Mouse (Mus musculus): ENCODE measurements around the gene Sav1. TPM values are rescaled to one million over a fixed set of nuclear protein-coding genes. Genes with fewer than 3 reads are reported as not detected.

Sav1 gene
- total RNA-seq (2021) = 10 to 100 TPM; 42.9 to 53.6 TPM
- long read RNA-seq, experiment 1, transcript Sav1-201 (5 exons, 2,524 nt) = major isoform, 21 of 27 reads
- long read RNA-seq, experiment 1, partial matches to known transcripts = 1 of 27 reads
- long read RNA-seq, experiment 1, other reads (novel, unspliced or antisense) = 3 of 27 reads
- long read RNA-seq, experiment 2, transcript Sav1-201 (5 exons, 2,524 nt) = major isoform, 29 of 39 reads
- long read RNA-seq, experiment 2, partial matches to known transcripts = 2 of 39 reads
- long read RNA-seq, experiment 2, other reads (novel, unspliced or antisense) = 6 of 39 reads

- peak; percentile 97 for DNase-seq
- H3K4me3 ChIP-seq = peak within 1 kb of the TSS; percentile 94
- H3K27ac ChIP-seq = peak within 1 kb of the TSS; percentile 91
- peak; percentile 33; the same call in 1 of the 2 replicates for TF ChIP-seq CTCF (IDR thresholded peaks at IDR 0.05)
- intact Hi-C loops (cut with DNase I) = loop anchor here (1.0 kb wide), 1 partner anchor 75 kb away; no protein-coding TSS in a partner anchor
Observed at GRCm38 (mm10) chr12:69986786-69987497, at the start of gene Sav1. Sav1 (minus strand) TSS chr12:69987002.

- TF ChIP-seq CTCF (IDR thresholded peaks at IDR 0.05) = no peak
- no peak for DNase-seq
- intact Hi-C loops (cut with DNase I) = no loop called here
- no peak overlapping the region for H3K4me3 ChIP-seq
- H3K27ac ChIP-seq = no peak overlapping the region
Observed at GRCm38 (mm10) chr12:70026233-70026632, 39.4 kb upstream of the Sav1 start.

DNA sequence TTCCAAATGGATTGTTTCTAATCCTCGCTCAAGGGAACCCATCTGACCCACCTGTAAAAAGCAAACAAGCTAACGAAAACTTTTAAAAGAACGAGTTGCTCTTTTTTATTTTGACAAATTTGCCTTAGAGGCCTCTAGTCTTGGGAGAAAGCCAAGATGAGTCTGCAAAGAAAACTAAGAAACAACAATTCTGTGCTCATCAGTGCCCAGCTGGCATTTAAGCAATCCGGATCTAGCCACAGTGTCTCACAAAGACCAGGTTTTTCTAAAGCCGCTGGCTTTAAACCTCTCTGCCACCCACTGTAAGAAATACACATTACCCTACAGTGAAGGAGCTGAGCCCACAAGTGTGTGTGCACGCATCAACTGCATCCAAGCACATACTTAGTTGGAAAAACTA is 38.6 kb upstream of the Sav1 start:
- TF ChIP-seq CTCF (IDR thresholded peaks at IDR 0.05) = no peak
- no peak for DNase-seq
- H3K27ac ChIP-seq = no peak overlapping the region
- intact Hi-C loops (cut with DNase I) = no loop called here
- H3K4me3 ChIP-seq = no peak overlapping the region

- no peak for TF ChIP-seq CTCF (IDR thresholded peaks at IDR 0.05)
- intact Hi-C loops (cut with DNase I) = no loop called here
- Histone ChIP-seq H3K4me3 (no peak overlapping the region), H3K27ac (no peak overlapping the region)
- DNase-seq = no peak
Observed at GRCm38 (mm10) chr12:70023580-70023979, 36.8 kb upstream of the Sav1 start.

DNA sequence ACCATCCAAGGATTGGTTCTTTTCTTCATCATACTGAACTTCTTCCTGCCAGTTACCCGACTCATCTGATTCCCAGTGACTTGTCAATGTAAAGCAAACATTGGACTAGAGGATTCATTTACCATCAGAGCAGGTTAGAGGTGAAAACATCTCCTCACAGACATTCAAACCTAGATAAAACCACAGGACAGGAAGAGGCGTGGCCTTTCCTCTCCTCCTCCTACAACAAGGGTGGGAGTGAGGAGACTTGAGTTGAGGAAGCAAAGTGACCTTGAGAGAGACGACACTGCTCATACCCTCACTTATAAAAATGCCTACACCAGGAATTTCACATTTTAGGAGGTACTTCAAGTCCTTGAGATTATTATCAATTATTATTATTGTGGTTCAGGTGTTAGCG is 31.4 kb upstream of the Sav1 start:
- no peak for DNase-seq
- TF ChIP-seq CTCF (IDR thresholded peaks at IDR 0.05) = no peak
- intact Hi-C loops (cut with DNase I) = loop anchor here (5.0 kb wide), 1 partner anchor 56 kb away; no protein-coding TSS in a partner anchor
- H3K4me3 ChIP-seq = no peak overlapping the region
- H3K27ac ChIP-seq = no peak overlapping the region

DNA sequence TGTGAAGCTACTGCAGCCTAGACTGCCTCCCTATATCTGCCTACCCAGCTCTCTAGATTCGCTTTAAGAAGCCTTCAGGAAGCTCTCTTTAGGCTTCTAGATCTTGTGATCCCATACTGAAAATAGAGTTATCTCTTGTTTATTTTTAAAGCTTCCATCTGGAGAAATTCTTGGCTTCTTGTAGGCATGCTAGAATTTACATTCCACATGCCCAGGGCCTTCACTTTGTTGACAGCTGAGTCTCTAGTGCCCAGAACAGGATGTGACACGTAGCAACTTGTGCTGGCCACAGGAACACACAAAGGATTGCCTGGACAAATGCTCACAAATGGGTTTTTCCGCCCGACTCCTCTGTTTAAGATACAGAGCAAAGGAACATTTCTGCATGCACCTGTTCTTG is 29.1 kb upstream of the Sav1 start:
- peak; percentile 19 for DNase-seq
- no peak overlapping the region for H3K4me3 ChIP-seq
- peak overlapping the region; percentile 75 for H3K27ac ChIP-seq
- no peak for TF ChIP-seq CTCF (IDR thresholded peaks at IDR 0.05)
- intact Hi-C loops (cut with DNase I) = loop anchor here (5.0 kb wide), 1 partner anchor 54 kb away; no protein-coding TSS in a partner anchor

DNA sequence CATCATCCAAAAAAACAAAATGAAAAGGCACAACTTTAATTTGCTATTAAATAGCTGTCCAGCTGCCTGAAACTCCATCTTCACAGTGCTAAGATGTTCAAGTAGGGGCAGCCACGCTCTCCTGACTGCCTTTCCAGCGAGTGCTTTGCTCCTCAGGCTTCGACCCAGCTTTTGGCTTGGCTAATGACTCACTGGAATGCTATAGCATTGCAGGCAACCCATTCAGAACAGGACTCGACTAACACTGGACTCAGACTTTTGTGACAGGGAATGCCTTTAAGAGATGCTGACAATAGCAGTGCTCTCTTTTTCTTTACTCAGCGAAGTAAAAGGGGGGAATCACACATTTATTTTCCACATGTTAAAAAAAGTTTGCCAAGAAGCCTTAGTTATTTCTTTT is 24.9 kb upstream of the Sav1 start:
- DNase-seq = peak; percentile 30
- intact Hi-C loops (cut with DNase I) = no loop called here
- Histone ChIP-seq H3K4me3 (no peak overlapping the region), H3K27ac (peak overlapping the region; percentile 72)
- TF ChIP-seq CTCF (IDR thresholded peaks at IDR 0.05) = no peak

DNA sequence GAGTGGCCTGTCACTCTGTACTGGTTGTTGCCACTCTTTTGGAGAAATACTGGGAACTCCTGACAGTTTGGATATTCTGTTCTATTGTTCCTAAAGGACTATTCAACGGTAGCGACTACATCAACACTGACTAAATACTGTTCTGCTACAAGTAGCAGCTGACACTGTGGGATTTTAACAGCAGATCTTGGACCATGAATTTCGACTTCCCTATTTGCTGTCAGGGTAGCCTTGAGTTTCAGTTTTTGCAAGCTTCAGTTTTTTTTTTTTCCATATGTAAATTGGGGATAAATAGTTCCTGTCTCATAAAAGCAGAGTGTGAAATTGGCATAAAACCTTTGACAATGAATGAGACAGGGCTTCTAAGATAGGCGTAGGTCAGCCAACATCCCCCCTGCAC is 23.6 kb upstream of the Sav1 start:
- DNase-seq = no peak
- H3K4me3 ChIP-seq = no peak overlapping the region
- TF ChIP-seq CTCF (IDR thresholded peaks at IDR 0.05) = no peak
- intact Hi-C loops (cut with DNase I) = no loop called here
- no peak overlapping the region for H3K27ac ChIP-seq

GRCm38 (mm10) chr12:70005103-70005502 is 18.3 kb upstream of the Sav1 start:
- no peak for TF ChIP-seq CTCF (IDR thresholded peaks at IDR 0.05)
- no peak overlapping the region for H3K27ac ChIP-seq
- intact Hi-C loops (cut with DNase I) = no loop called here
- DNase-seq = no peak
- no peak overlapping the region for H3K4me3 ChIP-seq

GRCm38 (mm10) chr12:69998186-69998983 is 11.6 kb upstream of the Sav1 start:
- DNase-seq = no peak
- no peak for TF ChIP-seq CTCF (IDR thresholded peaks at IDR 0.05)
- intact Hi-C loops (cut with DNase I) = no loop called here
- Histone ChIP-seq H3K27ac (no peak overlapping the region), H3K4me3 (no peak overlapping the region)

DNA sequence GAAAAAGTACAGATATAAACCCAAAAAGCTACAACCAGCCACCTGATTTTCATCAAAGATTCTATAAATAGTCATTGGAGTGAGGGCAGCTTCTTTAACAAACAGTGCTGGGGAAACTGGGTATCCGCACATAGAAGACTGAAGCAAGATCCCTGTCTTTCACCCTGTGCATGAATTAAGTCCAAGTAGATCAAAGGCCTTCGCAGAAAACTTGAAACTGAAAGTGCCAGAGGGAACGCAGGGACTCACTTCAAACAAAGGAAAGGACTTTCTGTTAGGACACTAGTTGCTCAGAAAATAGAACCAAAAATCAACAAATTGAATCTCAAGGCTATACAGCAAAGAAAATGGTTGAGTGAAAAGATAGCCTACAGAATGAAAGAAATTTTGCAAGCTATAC is 8.6 kb upstream of the Sav1 start:
- Histone ChIP-seq H3K4me3 (no peak overlapping the region), H3K27ac (no peak overlapping the region)
- TF ChIP-seq CTCF (IDR thresholded peaks at IDR 0.05) = no peak
- no peak for DNase-seq
- intact Hi-C loops (cut with DNase I) = no loop called here

- DNase-seq = peak; percentile 64
- intact Hi-C loops (cut with DNase I) = no loop called here
- no peak for TF ChIP-seq CTCF (IDR thresholded peaks at IDR 0.05)
- peak overlapping the region; percentile 91 for H3K27ac ChIP-seq
- peak overlapping the region; percentile 94 for H3K4me3 ChIP-seq
Observed at GRCm38 (mm10) chr12:69986241-69986762, 500 bp downstream of the Sav1 start.
